Mouse (Mus musculus) bone marrow macrophage, adult 2 months (primary cell): ENCODE measurements at regions not wholly inside any gene's neighbourhood (a gene's known extent, or its start where the extent isn't known, plus 50 kb on each side); places are given as distances from the start of the nearest gene placed in this dataset.
A peak's percentile ranks its signal among the peaks of the same experiment; 100 is the strongest.

Experiments used
- H3K27ac ChIP-seq: 2 replicates; pipeline ENCODE4 v1.5.1; 2012; ENCODE audit warnings: low read depth, low read length; ENCODE audit not compliant: insufficient read depth
- H3K4me1 ChIP-seq: 2 replicates; pipeline ENCODE4 v1.6.1; 2012; ENCODE audit warnings: low read length; ENCODE audit not compliant: control insufficient read depth, insufficient read depth
- H3K4me3 ChIP-seq: 2 replicates; pipeline ENCODE4 v1.5.1; 2012; ENCODE audit warnings: mild to moderate bottlenecking, low read length, moderate library complexity; ENCODE audit not compliant: insufficient read depth
- CTCF ChIP-seq: IDR thresholded peaks from 2 replicates; pipeline ENCODE4 v1.5.1; 2012; ENCODE audit warnings: low read depth, mild to moderate bottlenecking, low read length, moderate library complexity
- POLR2A ChIP-seq: IDR thresholded peaks from 2 replicates; pipeline ENCODE4 v1.6.1; 2012; ENCODE audit warnings: mild to moderate bottlenecking, low read depth, low read length, borderline replicate concordance

DNA sequence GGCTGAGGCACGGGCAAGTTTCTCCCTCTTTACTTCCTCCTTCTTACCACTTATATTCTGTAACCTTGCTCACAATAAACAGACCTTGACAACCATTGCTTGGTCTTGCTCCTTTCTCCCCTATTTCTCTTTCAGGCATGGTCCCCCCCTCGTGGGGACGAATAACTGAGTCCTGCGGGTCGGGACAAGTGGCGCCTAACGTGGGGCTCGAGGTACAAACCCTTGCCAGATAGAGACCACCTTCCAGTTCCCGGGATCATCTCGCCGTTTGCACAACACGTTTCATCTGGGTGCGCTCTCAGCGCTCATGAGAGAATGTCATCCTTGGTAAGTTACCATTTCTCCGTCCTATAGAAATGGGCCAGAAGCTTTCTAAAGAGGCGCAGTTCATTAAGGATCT is 79.6 kb upstream of the Foxn3 start:
- H3K4me1 ChIP-seq = peaks cover 28% of the 10 kb centered on the region
- no peak overlapping the region for H3K4me3 ChIP-seq
- no peak for TF ChIP-seq CTCF
- TF ChIP-seq POLR2A = no peak
- no peak overlapping the region for H3K27ac ChIP-seq

GRCm38 (mm10) chr12:99642131-99642895 is 78.9 kb upstream of the Foxn3 start:
- H3K4me3 ChIP-seq = no peak overlapping the region
- peaks cover 28% of the 10 kb centered on the region for H3K4me1 ChIP-seq
- H3K27ac ChIP-seq = peak overlapping the region; percentile 16; the same call in 1 of the 2 replicates
- TF ChIP-seq CTCF = no peak

DNA sequence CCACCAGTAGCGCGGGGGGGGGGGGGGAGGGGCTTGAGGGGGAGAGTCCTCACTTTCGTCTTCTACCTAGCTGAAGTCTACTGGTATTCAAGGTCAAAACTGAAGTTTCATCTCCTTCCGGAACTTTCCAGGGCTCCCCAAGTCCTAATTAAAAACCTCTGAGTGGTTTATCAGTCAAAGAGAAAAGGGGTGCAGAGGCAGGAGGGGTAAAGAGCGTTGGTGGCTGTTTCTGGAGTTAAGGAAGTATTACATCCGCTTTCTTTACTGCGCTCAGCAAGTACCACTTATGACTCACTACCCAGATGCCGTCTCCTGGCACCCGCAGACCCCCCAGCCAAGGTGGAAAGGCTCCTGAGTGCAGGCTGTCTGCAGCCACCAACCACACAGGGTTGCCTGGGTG is 77.9 kb upstream of the Foxn3 start:
- peak overlapping the region; percentile 97 for H3K27ac ChIP-seq
- H3K4me1 ChIP-seq = peaks cover 20% of the 10 kb centered on the region
- no peak overlapping the region; the same call in 1 of the 2 replicates for H3K4me3 ChIP-seq
- no peak for TF ChIP-seq POLR2A

DNA sequence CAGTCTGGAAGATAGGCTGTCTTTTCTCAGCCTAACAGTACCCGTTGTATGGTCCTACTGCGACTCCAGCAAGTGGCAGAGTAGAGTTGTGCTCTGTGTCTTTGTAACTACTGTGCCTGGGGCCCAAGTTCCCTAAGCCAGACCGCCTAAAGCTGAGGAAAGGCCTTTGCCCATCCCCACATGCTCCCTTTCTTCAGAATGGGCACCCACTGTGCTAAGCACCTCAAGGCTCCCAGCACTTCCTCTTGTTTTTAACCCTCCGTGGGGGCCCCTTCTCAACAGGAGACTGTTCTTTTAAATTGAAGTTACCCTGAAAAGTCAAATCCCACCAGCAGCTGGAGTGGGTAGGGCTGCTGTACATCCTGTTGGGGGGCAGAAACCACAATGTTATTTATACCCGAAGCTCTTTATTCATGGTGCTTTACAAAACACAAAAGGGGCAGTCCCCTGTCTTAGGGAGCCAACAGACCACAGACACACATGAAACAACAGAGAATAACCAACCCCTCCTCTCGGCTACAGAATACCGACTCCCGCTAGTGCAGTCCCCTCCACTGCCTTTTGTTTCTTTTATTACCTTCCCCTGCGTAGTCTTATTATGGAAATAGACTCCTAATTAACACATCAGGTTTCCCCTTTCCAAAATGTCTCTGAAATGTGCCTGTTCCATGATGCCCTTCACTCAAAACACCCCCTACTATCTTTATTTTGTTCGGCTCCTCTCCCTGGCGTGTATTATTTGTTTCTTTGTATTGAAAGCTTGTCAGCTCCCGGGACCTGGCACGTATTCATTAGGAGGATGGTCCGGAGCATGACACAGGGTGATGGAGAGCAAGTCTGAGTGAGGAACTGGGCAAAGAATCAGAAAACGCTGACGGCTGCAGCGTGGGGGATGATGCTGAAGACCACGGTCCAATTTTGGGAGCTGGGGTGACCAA is 77.1 kb upstream of the Foxn3 start:
- no peak for TF ChIP-seq CTCF
- no peak for TF ChIP-seq POLR2A
- H3K4me3 ChIP-seq = peak overlapping the region; percentile 41
- H3K27ac ChIP-seq = peak overlapping the region; percentile 97
- peaks cover 18% of the 10 kb centered on the region for H3K4me1 ChIP-seq

DNA sequence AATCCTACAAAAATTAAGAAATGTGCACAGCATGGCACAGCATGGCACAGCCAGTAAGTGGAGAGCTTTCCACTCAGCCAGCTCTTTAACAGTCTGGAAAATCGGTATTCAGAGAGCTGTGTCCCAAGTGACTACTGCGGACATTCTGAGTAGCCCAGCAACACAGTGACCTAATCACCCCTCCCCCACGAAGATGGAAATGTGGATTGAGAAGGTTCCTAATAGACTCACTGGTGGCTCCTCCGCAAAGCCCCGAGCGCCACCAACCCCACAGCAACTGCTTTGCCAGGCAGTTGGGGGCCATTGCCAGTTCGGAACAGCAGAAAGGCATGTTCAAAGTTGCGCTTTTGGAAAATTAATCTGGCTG is 76.4 kb upstream of the Foxn3 start:
- Histone ChIP-seq H3K4me3 (peak overlapping the region; percentile 41), H3K4me1 (peaks cover 18% of the 10 kb centered on the region), H3K27ac (peak overlapping the region; percentile 97)
- TF ChIP-seq CTCF = no peak
- TF ChIP-seq POLR2A = no peak

- H3K4me1 ChIP-seq = peaks cover 18% of the 10 kb centered on the region
- peak overlapping the region; percentile 97 for H3K27ac ChIP-seq
These were observed 75.7 kb upstream of the Foxn3 start for GRCm38 (mm10) chr12:99639118-99639517.

DNA sequence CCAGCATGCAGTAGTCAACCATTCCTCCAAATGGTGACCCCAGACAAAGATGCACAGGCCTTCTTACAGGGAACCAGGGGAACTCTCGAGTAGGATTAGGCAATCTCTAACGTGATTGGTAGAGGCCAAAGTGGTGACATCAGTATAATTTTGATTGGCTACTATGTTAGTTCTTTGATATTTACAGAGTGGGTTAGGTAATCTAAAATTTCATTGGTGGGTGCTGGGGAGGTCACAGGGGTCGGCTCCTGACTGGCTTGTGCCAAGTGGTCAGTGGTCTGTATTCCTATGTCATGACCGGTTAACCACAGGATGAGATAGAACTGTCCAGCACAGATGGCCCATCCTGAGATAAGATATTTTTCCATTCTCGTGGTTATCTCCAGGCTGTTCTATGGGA is 74.6 kb upstream of the Foxn3 start:
- H3K27ac ChIP-seq = no peak overlapping the region
- TF ChIP-seq CTCF = no peak
- no peak for TF ChIP-seq POLR2A
- peaks cover 22% of the 10 kb centered on the region for H3K4me1 ChIP-seq
- no peak overlapping the region for H3K4me3 ChIP-seq

More at GRCm38 (mm10) chr12:99639118-99639517, 75.7 kb upstream of the Foxn3 start:
- TF ChIP-seq CTCF (no peak), POLR2A (no peak)
- no peak overlapping the region for H3K4me3 ChIP-seq

DNA sequence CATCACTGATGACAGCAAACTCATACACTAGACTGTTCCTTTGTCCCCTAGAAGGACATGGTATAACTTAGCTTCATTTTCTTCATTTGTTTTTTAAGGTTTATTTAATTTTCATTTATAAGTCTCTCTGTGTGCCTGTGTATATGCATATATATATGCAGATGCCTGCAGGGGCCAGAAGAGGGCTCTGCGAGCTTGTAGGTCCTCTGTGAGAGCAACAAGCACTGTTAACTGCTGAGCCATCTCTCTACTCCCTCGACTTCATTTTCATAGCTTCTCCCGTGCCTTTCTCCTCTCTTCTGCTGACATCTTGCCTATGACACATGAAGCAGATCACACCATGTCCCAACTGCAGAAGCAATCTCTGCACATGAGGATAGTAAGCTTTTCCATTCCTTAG is 72.9 kb upstream of the Foxn3 start:
- TF ChIP-seq POLR2A = no peak
- no peak for TF ChIP-seq CTCF
- Histone ChIP-seq H3K4me1 (peaks cover 16% of the 10 kb centered on the region), H3K27ac (no peak overlapping the region), H3K4me3 (no peak overlapping the region)

- Histone ChIP-seq H3K27ac (no peak overlapping the region), H3K4me1 (peaks cover 16% of the 10 kb centered on the region), H3K4me3 (no peak overlapping the region)
- no peak for TF ChIP-seq CTCF
- TF ChIP-seq POLR2A = no peak
These were observed 72.0 kb upstream of the Foxn3 start for GRCm38 (mm10) chr12:99635361-99635760.

- no peak overlapping the region for H3K4me3 ChIP-seq
- TF ChIP-seq POLR2A = no peak
- TF ChIP-seq CTCF = no peak
- peaks cover 13% of the 10 kb centered on the region for H3K4me1 ChIP-seq
- H3K27ac ChIP-seq = no peak overlapping the region
These were observed 71.3 kb upstream of the Foxn3 start for GRCm38 (mm10) chr12:99634726-99635125.
